Mouse (Mus musculus): ENCODE results near the gene Vtn.

DNA sequence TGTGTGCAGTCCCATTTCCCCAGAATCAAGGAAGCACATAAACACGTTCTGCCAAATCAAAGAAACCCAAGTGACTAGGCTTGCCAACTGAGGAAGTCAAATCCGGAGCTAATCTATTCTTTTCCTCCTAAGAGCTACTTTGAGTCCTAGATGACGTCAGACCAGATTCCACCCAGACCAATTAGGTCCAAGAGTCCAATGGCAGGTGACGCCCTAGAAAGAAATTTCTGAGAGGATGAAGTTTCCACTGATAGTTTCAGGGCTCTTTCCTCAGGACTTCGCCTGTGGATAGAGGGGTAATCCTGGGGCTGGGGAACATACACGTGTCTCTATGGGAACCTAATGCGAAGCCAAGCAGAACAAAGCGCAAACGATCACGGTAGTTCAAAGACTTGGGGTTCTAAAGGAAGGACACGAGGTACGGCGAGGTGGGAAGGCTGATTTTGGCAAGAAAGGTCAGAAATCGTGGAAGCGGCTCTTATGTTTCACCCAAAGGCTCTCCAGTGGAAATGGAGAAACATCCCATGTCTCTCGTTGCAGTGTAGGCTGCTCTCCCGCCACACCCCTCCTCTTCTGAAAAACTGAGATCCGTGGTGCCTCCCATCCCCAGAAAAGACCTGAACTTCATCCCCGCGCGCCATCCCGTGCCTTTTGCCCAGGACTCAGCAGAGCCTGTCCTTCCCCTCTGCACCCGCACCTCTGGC is 36.6 kb downstream of the Vtn start:
- TF ChIP-seq POLR2A (IDR thresholded peaks at IDR 0.05; ENCODE audit: low read depth, low read length) (peak; percentile 42; the same call in 1 of the 2 replicates), CTCF (IDR thresholded peaks at IDR 0.05; ENCODE audit: borderline replicate concordance, insufficient read depth, low read length) (no peak)
